Mouse (Mus musculus) embryonic facial prominence, embryonic 13.5 days (tissue): ENCODE measurements around the gene Arrdc2. TPM values are rescaled to one million over a fixed set of nuclear protein-coding genes. Genes with fewer than 3 reads are reported as not detected.
"Not testable (repeated sequence)": the region's sequence is repeated elsewhere in the genome, so short reads cannot be mapped to it uniquely, and the experiment has no call there.

Experiments used
- ATAC-seq: fragments of 200-750 bp; cut with Nextera tagmentation; 2 replicates; pipeline ENCODE4 v1.8.0; 2017; ENCODE audit warnings: low read depth; ENCODE audit not compliant: insufficient number of reproducible peaks, insufficient read depth, low FRiP score, low TSS enrichment
- H3K27ac ChIP-seq: fragments of 300-500 bp; sonication (generic); 2 replicates; pipeline ENCODE4 v1.5.1; 2015; ENCODE audit warnings: moderate library complexity, mild to moderate bottlenecking, inconsistent platforms
- H3K27me3 ChIP-seq: fragments of 300-500 bp; sonication (generic); 2 replicates; pipeline ENCODE4 v1.6.1; 2015; ENCODE audit warnings: mild to moderate bottlenecking, inconsistent platforms
- H3K36me3 ChIP-seq: fragments of 300-500 bp; sonication (generic); 2 replicates; pipeline ENCODE4 v1.6.1; 2015; ENCODE audit warnings: mild to moderate bottlenecking, inconsistent platforms
- H3K4me1 ChIP-seq: fragments of 300-500 bp; sonication (generic); 2 replicates; pipeline ENCODE4 v1.6.1; 2015; ENCODE audit warnings: inconsistent platforms
- H3K4me2 ChIP-seq: fragments of 300-500 bp; sonication (generic); 2 replicates; pipeline ENCODE4 v1.6.1; 2015; ENCODE audit warnings: moderate library complexity, mild to moderate bottlenecking, inconsistent platforms
- H3K4me3 ChIP-seq: fragments of 300-500 bp; sonication (generic); 2 replicates; pipeline ENCODE4 v1.5.1; 2015; ENCODE audit warnings: mild to moderate bottlenecking, inconsistent platforms
- H3K9ac ChIP-seq: fragments of 300-500 bp; sonication (generic); 2 replicates; pipeline ENCODE4 v1.6.1; 2015; ENCODE audit warnings: mild to moderate bottlenecking, inconsistent platforms
- H3K9me3 ChIP-seq: fragments of 300-500 bp; sonication (generic); 2 replicates; pipeline ENCODE4 v1.6.1; 2016; ENCODE audit warnings: inconsistent platforms
- WGBS: fragments of 180-500 bp; shearing (Covaris S2); methylation state at CpG from one replicate; pipeline ENCODE4 v1.1.7; 2015; ENCODE audit warnings: mixed read lengths; 5-methylcytosine and 5-hydroxymethylcytosine counted together
- polyA plus RNA-seq: library from polyadenylated mRNA; unstranded; fragments of >200 nt; fragmentation: Nextera tagmentation; extraction: Ambion mirVana; gene quantifications from 2 replicates; pipeline ENCODE4 v1.2.1, GENCODE M21; 2015

The Arrdc2 gene
- polyA plus RNA-seq, 1 experiment from 2014 or later: 7.7 TPM

- WGBS: 85% methylated on average over 12 of the region's 12 CpGs
- Histone ChIP-seq H3K9me3 (no peaks in the 10 kb centered on the region), H3K4me3 (no peak overlapping the region), H3K27me3 (no peaks in the 10 kb centered on the region), H3K27ac (no peak overlapping the region), H3K36me3 (peaks cover 22% of the 10 kb centered on the region), H3K9ac (no peak overlapping the region), H3K4me2 (no peak overlapping the region), H3K4me1 (peaks cover 15% of the 10 kb centered on the region)
- ATAC-seq: no peak
These were observed 2.9 kb downstream of the Arrdc2 start for GRCm38 (mm10) chr8:70836666-70837065.

GRCm38 (mm10) chr8:70834071-70834470 is 5.4 kb downstream of the Arrdc2 start:
- no peak overlapping the region for H3K4me2 ChIP-seq
- no peak for ATAC-seq
- no peak overlapping the region for H3K9ac ChIP-seq
- H3K27me3 ChIP-seq: no peaks in the 10 kb centered on the region
- WGBS: 92% methylated on average over 3 of the region's 3 CpGs
- no peak overlapping the region for H3K4me3 ChIP-seq
- peaks cover 22% of the 10 kb centered on the region for H3K36me3 ChIP-seq
- H3K27ac ChIP-seq: no peak overlapping the region
- no peaks in the 10 kb centered on the region for H3K9me3 ChIP-seq
- H3K4me1 ChIP-seq: peaks cover 6% of the 10 kb centered on the region

- Histone ChIP-seq H3K9me3 (no peaks in the 10 kb centered on the region), H3K4me2 (no peak overlapping the region), H3K4me3 (no peak overlapping the region), H3K4me1 (peaks cover 3% of the 10 kb centered on the region), H3K27ac (no peak overlapping the region), H3K9ac (no peak overlapping the region), H3K36me3 (peaks cover 22% of the 10 kb centered on the region), H3K27me3 (no peaks in the 10 kb centered on the region)
- no peak for ATAC-seq
- 45% methylated on average over 15 of the region's 15 CpGs for WGBS
These were observed 6.0 kb downstream of the Arrdc2 start for GRCm38 (mm10) chr8:70833520-70833919.

GRCm38 (mm10) chr8:70833018-70833482 is 6.5 kb downstream of the Arrdc2 start:
- ATAC-seq: no peak

GRCm38 (mm10) chr8:70832371-70832770 is 7.1 kb downstream of the Arrdc2 start:
- Histone ChIP-seq H3K9ac (0 out of 2 replicates have a peak overlapping the region, but pooled peaks have one; percentile 36), H3K27me3 (no peaks in the 10 kb centered on the region), H3K4me2 (no peak overlapping the region), H3K27ac (no peak overlapping the region), H3K4me3 (no peak overlapping the region), H3K4me1 (no peaks in the 10 kb centered on the region), H3K9me3 (no peaks in the 10 kb centered on the region), H3K36me3 (peaks cover 22% of the 10 kb centered on the region)
- ATAC-seq: no peak
- WGBS: 60% methylated on average over 11 of the region's 11 CpGs

More at GRCm38 (mm10) chr8:70833018-70833482, 6.5 kb downstream of the Arrdc2 start:
- no peak overlapping the region for H3K4me2 ChIP-seq
- H3K4me3 ChIP-seq: no peak overlapping the region
- no peaks in the 10 kb centered on the region for H3K9me3 ChIP-seq
- no peaks in the 10 kb centered on the region for H3K4me1 ChIP-seq
- no peaks in the 10 kb centered on the region for H3K27me3 ChIP-seq
- H3K36me3 ChIP-seq: peaks cover 22% of the 10 kb centered on the region
- H3K27ac ChIP-seq: no peak overlapping the region
- WGBS: 52% methylated on average over 9 of the region's 9 CpGs
- no peak overlapping the region for H3K9ac ChIP-seq

GRCm38 (mm10) chr8:70831517-70831916 is 8.0 kb downstream of the Arrdc2 start:
- Histone ChIP-seq H3K27ac (no peak overlapping the region), H3K36me3 (peaks cover 18% of the 10 kb centered on the region), H3K4me1 (no peaks in the 10 kb centered on the region), H3K9me3 (no peaks in the 10 kb centered on the region), H3K4me3 (no peak overlapping the region), H3K27me3 (no peaks in the 10 kb centered on the region), H3K4me2 (no peak overlapping the region), H3K9ac (no peak overlapping the region)
- no peak for ATAC-seq
- 89% methylated on average over 8 of the region's 8 CpGs for WGBS

- 88% methylated on average over 1 of the region's 1 CpGs for WGBS
- no peaks in the 10 kb centered on the region for H3K36me3 ChIP-seq
- ATAC-seq: no peak
These were observed 11.7 kb downstream of the Arrdc2 start for GRCm38 (mm10) chr8:70827796-70828195.

GRCm38 (mm10) chr8:70827010-70827409 is 12.5 kb downstream of the Arrdc2 start:
- 94% methylated on average over 2 of the region's 2 CpGs for WGBS

More at GRCm38 (mm10) chr8:70827796-70828195, 11.7 kb downstream of the Arrdc2 start:
- H3K9ac ChIP-seq: no peak overlapping the region
- H3K9me3 ChIP-seq: no peaks in the 10 kb centered on the region
- H3K4me1 ChIP-seq: no peaks in the 10 kb centered on the region
- H3K27me3 ChIP-seq: no peaks in the 10 kb centered on the region
- H3K4me3 ChIP-seq: no peak overlapping the region
- no peak overlapping the region for H3K27ac ChIP-seq
- no peak overlapping the region for H3K4me2 ChIP-seq

GRCm38 (mm10) chr8:70825816-70826215 is 13.7 kb downstream of the Arrdc2 start:
- Histone ChIP-seq H3K4me3 (no peak overlapping the region), H3K4me2 (no peak overlapping the region), H3K4me1 (no peaks in the 10 kb centered on the region; the same call in 1 of the 2 replicates), H3K36me3 (no peaks in the 10 kb centered on the region), H3K9ac (no peak overlapping the region), H3K27ac (no peak overlapping the region), H3K9me3 (no peaks in the 10 kb centered on the region), H3K27me3 (peaks cover 7% of the 10 kb centered on the region)
- ATAC-seq: no peak
- 77% methylated on average over 8 of the region's 8 CpGs for WGBS

More at GRCm38 (mm10) chr8:70827010-70827409, 12.5 kb downstream of the Arrdc2 start:
- Histone ChIP-seq H3K27me3 (no peaks in the 10 kb centered on the region), H3K4me3 (no peak overlapping the region), H3K4me1 (no peaks in the 10 kb centered on the region; the same call in 1 of the 2 replicates), H3K9ac (no peak overlapping the region), H3K4me2 (no peak overlapping the region), H3K27ac (no peak overlapping the region), H3K36me3 (no peaks in the 10 kb centered on the region), H3K9me3 (no peaks in the 10 kb centered on the region)
- no peak for ATAC-seq

- no peak for ATAC-seq
- WGBS: 81% methylated on average over 7 of the region's 7 CpGs
- Histone ChIP-seq H3K9ac (no peak overlapping the region), H3K36me3 (no peaks in the 10 kb centered on the region), H3K9me3 (0 out of 2 replicates have a peak, but pooled peaks cover 5% of the 10 kb centered on the region), H3K27ac (no peak overlapping the region), H3K4me3 (no peak overlapping the region), H3K4me2 (no peak overlapping the region), H3K4me1 (no peaks in the 10 kb centered on the region; the same call in 1 of the 2 replicates), H3K27me3 (peaks cover 23% of the 10 kb centered on the region)
These were observed 15.7 kb downstream of the Arrdc2 start for GRCm38 (mm10) chr8:70823802-70824201.

- not testable (repeated sequence) for H3K4me3 ChIP-seq, H3K36me3 ChIP-seq, H3K9ac ChIP-seq, ATAC-seq, H3K4me2 ChIP-seq, H3K4me1 ChIP-seq, H3K27ac ChIP-seq
- WGBS: 81% methylated on average over 3 of the region's 3 CpGs
- Histone ChIP-seq H3K9me3 (peaks cover 12% of the 10 kb centered on the region; the same call in 1 of the 2 replicates), H3K27me3 (peaks cover 28% of the 10 kb centered on the region)
These were observed 16.9 kb downstream of the Arrdc2 start for GRCm38 (mm10) chr8:70822594-70822993.

- H3K36me3 ChIP-seq: no peaks in the 10 kb centered on the region
- peak overlapping the region; percentile 7; the same call in 1 of the 2 replicates for H3K9ac ChIP-seq
- peaks cover 2% of the 10 kb centered on the region; the same call in 1 of the 2 replicates for H3K4me1 ChIP-seq
- peaks cover 34% of the 10 kb centered on the region for H3K27me3 ChIP-seq
- no peak overlapping the region for H3K4me2 ChIP-seq
- 33% methylated on average over 11 of the region's 11 CpGs for WGBS
- no peak overlapping the region for H3K4me3 ChIP-seq
- H3K9me3 ChIP-seq: peaks cover 12% of the 10 kb centered on the region; the same call in 1 of the 2 replicates
- H3K27ac ChIP-seq: no peak overlapping the region
- no peak for ATAC-seq
These were observed 17.5 kb downstream of the Arrdc2 start for GRCm38 (mm10) chr8:70821992-70822391.
